Mouse (Mus musculus): ENCODE results near the gene Adarb1.

Adarb1 gene

GRCm38 (mm10) chr10:77383045-77383444, 35.0 kb downstream of the Adarb1 start:
- no peak for DNase-seq (ENCODE audit: low spot score)

- DNase-seq (ENCODE audit: low spot score) = no peak
These were observed 36.9 kb downstream of the Adarb1 start for GRCm38 (mm10) chr10:77381191-77381590.

GRCm38 (mm10) chr10:77380716-77381115, 37.4 kb downstream of the Adarb1 start:
- DNase-seq (ENCODE audit: low spot score) = no peak

- no peak for DNase-seq (ENCODE audit: low spot score)
These were observed 38.9 kb downstream of the Adarb1 start for GRCm38 (mm10) chr10:77379199-77379598.

- no peak for DNase-seq (ENCODE audit: low spot score)
These were observed 42.0 kb downstream of the Adarb1 start for GRCm38 (mm10) chr10:77376056-77376455.

- DNase-seq (ENCODE audit: low spot score) = no peak
These were observed 43.1 kb downstream of the Adarb1 start for GRCm38 (mm10) chr10:77374948-77375347.

GRCm38 (mm10) chr10:77374407-77374806, 43.7 kb downstream of the Adarb1 start:
- no peak for DNase-seq (ENCODE audit: low spot score)

GRCm38 (mm10) chr10:77370129-77370528, 47.9 kb downstream of the Adarb1 start:
- DNase-seq (ENCODE audit: low spot score) = no peak

GRCm38 (mm10) chr10:77367973-77368372, 50.1 kb downstream of the Adarb1 start:
- DNase-seq (ENCODE audit: low spot score) = no peak

- no peak for DNase-seq (ENCODE audit: low spot score)
These were observed 51.1 kb downstream of the Adarb1 start for GRCm38 (mm10) chr10:77366959-77367358.

GRCm38 (mm10) chr10:77365212-77365611, 52.9 kb downstream of the Adarb1 start:
- no peak for DNase-seq (ENCODE audit: low spot score)

GRCm38 (mm10) chr10:77360486-77360885, 57.6 kb downstream of the Adarb1 start:
- no peak for DNase-seq (ENCODE audit: low spot score)

GRCm38 (mm10) chr10:77357957-77358356, 60.1 kb downstream of the Adarb1 start:
- no peak for DNase-seq (ENCODE audit: low spot score)

GRCm38 (mm10) chr10:77353031-77353745, 64.9 kb downstream of the Adarb1 start:
- peak; percentile 73 for DNase-seq (ENCODE audit: low spot score)

- no peak for DNase-seq (ENCODE audit: low spot score)
These were observed 75.2 kb downstream of the Adarb1 start for GRCm38 (mm10) chr10:77342842-77343241.

GRCm38 (mm10) chr10:77341711-77342110, 76.4 kb downstream of the Adarb1 start:
- no peak for DNase-seq (ENCODE audit: low spot score)

GRCm38 (mm10) chr10:77341059-77341458, 77.0 kb downstream of the Adarb1 start:
- DNase-seq (ENCODE audit: low spot score) = no peak

GRCm38 (mm10) chr10:77339871-77340341, 78.2 kb downstream of the Adarb1 start:
- DNase-seq (ENCODE audit: low spot score) = no peak

GRCm38 (mm10) chr10:77333518-77333917, 84.6 kb downstream of the Adarb1 start:
- no peak for DNase-seq (ENCODE audit: low spot score)

- DNase-seq (ENCODE audit: low spot score) = no peak
These were observed 88.5 kb downstream of the Adarb1 start for GRCm38 (mm10) chr10:77329446-77330094.

- DNase-seq (ENCODE audit: low spot score) = no peak
These were observed 93.4 kb downstream of the Adarb1 start for GRCm38 (mm10) chr10:77324716-77325115.

- DNase-seq (ENCODE audit: low spot score) = no peak
These were observed 96.5 kb downstream of the Adarb1 start for GRCm38 (mm10) chr10:77321611-77322010.

- DNase-seq (ENCODE audit: low spot score) = no peak
These were observed 97.1 kb downstream of the Adarb1 start for GRCm38 (mm10) chr10:77321001-77321400.

GRCm38 (mm10) chr10:77315682-77316081, 102.4 kb downstream of the Adarb1 start:
- peak; percentile 35 for DNase-seq (ENCODE audit: low spot score)

All from left cerebral cortex, adult 11 months (tissue).